Mouse (Mus musculus) adrenal gland (tissue): Measurements from ENCODE around the gene Dnajc22.

ENCODE experiments used
- microRNA-seq, 2 experiments: library from miRNA; unstranded; fragments of <30 nt; microRNA quantifications; one replicate each; pipeline ENCODE4; 2019

The Dnajc22 gene

Small RNAs within 50 kb of the gene (microRNA-seq; reads per million reads assigned to microRNA genes)
- 0 to 0.62 reads per million in 2 experiments for gene Mir6960
